Mouse (Mus musculus): ENCODE results near the gene Vps45. TPM values are rescaled to one million over a fixed set of nuclear protein-coding genes. Genes with fewer than 3 reads are reported as not detected.

Vps45 gene
- total and polyA plus RNA-seq, 2 experiments from 2014 or later: 29.5 to 61.1 TPM

- peak overlapping the region; percentile 83; the same call in 1 of the 2 replicates for H3K4me3 ChIP-seq (ENCODE audit: low read depth, low read length)
- peak overlapping the region; percentile 83 for H3K4me2 ChIP-seq (ENCODE audit: low read depth, low read length, poor library complexity, severe bottlenecking)
- DNase-seq (ENCODE audit: low spot score) (no peak), ATAC-seq (ENCODE audit: low FRiP score) (no peak)
- H3K27me3 ChIP-seq (ENCODE audit: insufficient read depth, low read length): no peaks in the 10 kb centered on the region
- H3K27ac ChIP-seq (ENCODE audit: low read depth, low read length): no peak overlapping the region; the same call in 1 of the 2 replicates
- no peak for TF ChIP-seq CTCF (IDR thresholded peaks at IDR 0.05)
- H3K36me3 ChIP-seq (ENCODE audit: insufficient read depth, low read length): 0 out of 2 replicates have a peak, but pooled peaks cover 3% of the 10 kb centered on the region
- H3K4me1 ChIP-seq (ENCODE audit: insufficient read depth, low read length): peaks cover 14% of the 10 kb centered on the region
- no peaks in the 10 kb centered on the region for H3K9me3 ChIP-seq (ENCODE audit: low read length)
- WGBS: 30% methylated on average over 9 of the region's 9 CpGs
- H3K9ac ChIP-seq (replicated peaks; ENCODE audit: low read length, poor library complexity, severe bottlenecking): no peak overlapping the region; the same call in 1 of the 2 replicates
Measured at GRCm38 (mm10) chr3:95997203-95997721, 61.0 kb downstream of the Vps45 start.

GRCm38 (mm10) chr3:95996451-95997073 lies 61.7 kb downstream of the Vps45 start:
- DNase-seq (ENCODE audit: low spot score): no peak
- Histone ChIP-seq H3K27me3 (ENCODE audit: insufficient read depth, low read length) (no peaks in the 10 kb centered on the region), H3K4me2 (ENCODE audit: low read depth, low read length, poor library complexity, severe bottlenecking) (peak overlapping the region; percentile 83), H3K36me3 (ENCODE audit: insufficient read depth, low read length) (peaks cover 3% of the 10 kb centered on the region; the same call in 1 of the 2 replicates), H3K4me1 (ENCODE audit: insufficient read depth, low read length) (peaks cover 14% of the 10 kb centered on the region), H3K27ac (ENCODE audit: low read depth, low read length) (peak overlapping the region; percentile 98), H3K9ac (replicated peaks; ENCODE audit: low read length, poor library complexity, severe bottlenecking) (peak overlapping the region; percentile 98), H3K9me3 (ENCODE audit: low read length) (no peaks in the 10 kb centered on the region), H3K4me3 (ENCODE audit: low read depth, low read length) (peak overlapping the region; percentile 83)
- 8% methylated on average over 6 of the region's 6 CpGs for WGBS
- no peak for ATAC-seq (ENCODE audit: low FRiP score)
- TF ChIP-seq CTCF (IDR thresholded peaks at IDR 0.05): no peak

- ATAC-seq (ENCODE audit: low FRiP score): peak; percentile 61
- H3K27ac ChIP-seq (ENCODE audit: low read depth, low read length): peak within 1 kb of the TSS; percentile 98
- H3K4me2 ChIP-seq (ENCODE audit: low read depth, low read length, poor library complexity, severe bottlenecking): peak within 1 kb of the TSS; percentile 83
- peak within 1 kb of the TSS; percentile 98 for H3K9ac ChIP-seq (replicated peaks; ENCODE audit: low read length, poor library complexity, severe bottlenecking)
- peaks cover 9% of the 10 kb centered on the region for H3K36me3 ChIP-seq (ENCODE audit: insufficient read depth, low read length)
- TF ChIP-seq CTCF (IDR thresholded peaks at IDR 0.05): 0 out of 2 replicates have a peak, but pooled peaks have one; percentile 28
- peaks cover 14% of the 10 kb centered on the region for H3K4me1 ChIP-seq (ENCODE audit: insufficient read depth, low read length)
- H3K4me3 ChIP-seq (ENCODE audit: low read depth, low read length): peak within 1 kb of the TSS; percentile 83
- 1% methylated on average over 57 of the region's 84 CpGs for WGBS
- H3K9me3 ChIP-seq (ENCODE audit: low read length): no peaks in the 10 kb centered on the region
- H3K27me3 ChIP-seq (ENCODE audit: insufficient read depth, low read length): no peaks in the 10 kb centered on the region
- DNase-seq (ENCODE audit: low spot score): peak; percentile 42
Measured at GRCm38 (mm10) chr3:95995802-95996428, 62.4 kb downstream of the Vps45 start, which contains the start of gene Plekho1. Gene Plekho1, minus strand, starts transcription at chr3:95996001.

- ATAC-seq (ENCODE audit: low FRiP score): peak; percentile 61; the same call in 1 of the 2 replicates
- Histone ChIP-seq H3K9me3 (ENCODE audit: low read length) (no peaks in the 10 kb centered on the region), H3K27me3 (ENCODE audit: insufficient read depth, low read length) (no peaks in the 10 kb centered on the region), H3K27ac (ENCODE audit: low read depth, low read length) (peak overlapping the region; percentile 98), H3K36me3 (ENCODE audit: insufficient read depth, low read length) (peaks cover 16% of the 10 kb centered on the region), H3K4me3 (ENCODE audit: low read depth, low read length) (peak overlapping the region; percentile 83), H3K9ac (replicated peaks; ENCODE audit: low read length, poor library complexity, severe bottlenecking) (peak overlapping the region; percentile 98), H3K4me2 (ENCODE audit: low read depth, low read length, poor library complexity, severe bottlenecking) (peak overlapping the region; percentile 83), H3K4me1 (ENCODE audit: insufficient read depth, low read length) (peaks cover 14% of the 10 kb centered on the region)
- 0% methylated on average over 41 of the region's 51 CpGs for WGBS
- peak; percentile 42 for DNase-seq (ENCODE audit: low spot score)
- no peak for TF ChIP-seq CTCF (IDR thresholded peaks at IDR 0.05)
Measured at GRCm38 (mm10) chr3:95994975-95995801, 63.1 kb downstream of the Vps45 start.

GRCm38 (mm10) chr3:95994381-95994846 lies 63.9 kb downstream of the Vps45 start:
- DNase-seq (ENCODE audit: low spot score) (no peak), ATAC-seq (ENCODE audit: low FRiP score) (no peak)
- Histone ChIP-seq H3K4me2 (ENCODE audit: low read depth, low read length, poor library complexity, severe bottlenecking) (peak overlapping the region; percentile 83), H3K27me3 (ENCODE audit: insufficient read depth, low read length) (no peaks in the 10 kb centered on the region), H3K9ac (replicated peaks; ENCODE audit: low read length, poor library complexity, severe bottlenecking) (peak overlapping the region; percentile 98), H3K9me3 (ENCODE audit: low read length) (no peaks in the 10 kb centered on the region), H3K27ac (ENCODE audit: low read depth, low read length) (peak overlapping the region; percentile 98; the same call in 1 of the 2 replicates), H3K4me1 (ENCODE audit: insufficient read depth, low read length) (peaks cover 14% of the 10 kb centered on the region), H3K36me3 (ENCODE audit: insufficient read depth, low read length) (peaks cover 24% of the 10 kb centered on the region), H3K4me3 (ENCODE audit: low read depth, low read length) (peak overlapping the region; percentile 83)
- 3% methylated on average over 6 of the region's 6 CpGs for WGBS
- no peak for TF ChIP-seq CTCF (IDR thresholded peaks at IDR 0.05)
